Mouse (Mus musculus): ENCODE measurements at regions not wholly inside any gene's neighbourhood (a gene's known extent, or its start where the extent isn't known, plus 50 kb on each side); places are given as distances from the start of the nearest gene placed in this dataset.

DNA sequence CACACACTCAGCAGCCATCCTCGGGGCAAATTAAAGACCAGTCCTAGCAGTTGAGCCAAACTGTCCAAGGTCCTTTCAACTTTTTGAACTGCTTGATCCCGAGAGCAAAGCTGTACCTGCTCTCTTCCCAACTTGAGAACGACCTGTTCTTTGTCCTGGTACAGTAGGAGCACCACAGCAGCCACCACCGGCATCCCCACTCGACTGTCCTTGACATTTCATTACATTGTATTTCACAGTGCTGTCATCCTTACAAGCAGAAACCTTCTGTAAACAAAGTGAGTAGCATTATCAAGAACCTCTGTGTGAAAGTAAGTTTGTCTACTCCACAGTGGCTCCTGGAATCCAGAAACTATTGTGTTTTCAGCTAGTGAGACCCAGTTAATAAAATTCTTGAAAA, 240.2 kb upstream of the Zfp462 start:
- DNase-seq, result no peak

GRCm38 (mm10) chr4:54709751-54710150, 235.1 kb upstream of the Zfp462 start:
- no peak for DNase-seq

- no peak for DNase-seq
Observed at GRCm38 (mm10) chr4:54712929-54713328, 231.9 kb upstream of the Zfp462 start.

GRCm38 (mm10) chr4:54714612-54715342, 230.1 kb upstream of the Zfp462 start:
- no peak for DNase-seq

GRCm38 (mm10) chr4:54718083-54718482, 226.8 kb upstream of the Zfp462 start:
- no peak for DNase-seq

GRCm38 (mm10) chr4:54739001-54739400, 205.8 kb upstream of the Zfp462 start:
- peak in 1 of 2 experiments; percentile 1 for DNase-seq

DNA sequence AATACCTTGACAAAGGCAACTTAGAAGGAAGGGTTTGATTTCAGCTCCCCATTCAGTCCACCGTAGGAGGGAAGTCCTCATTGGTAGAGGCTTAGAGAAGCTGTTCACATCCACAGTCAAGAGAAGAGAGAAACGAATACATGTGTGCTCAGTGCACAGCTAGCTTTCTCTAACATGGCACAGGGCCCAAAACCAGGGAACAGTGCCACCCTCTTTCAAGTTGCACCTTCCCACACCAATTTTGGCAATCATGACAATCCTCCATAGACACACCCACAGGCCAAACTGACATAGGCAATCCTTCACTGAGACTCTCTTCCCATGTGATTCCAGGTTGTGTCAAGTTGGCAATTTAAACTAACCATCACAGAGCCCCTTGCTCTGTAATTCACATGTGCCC, 193.4 kb upstream of the Zfp462 start:
- DNase-seq, result no peak

DNA sequence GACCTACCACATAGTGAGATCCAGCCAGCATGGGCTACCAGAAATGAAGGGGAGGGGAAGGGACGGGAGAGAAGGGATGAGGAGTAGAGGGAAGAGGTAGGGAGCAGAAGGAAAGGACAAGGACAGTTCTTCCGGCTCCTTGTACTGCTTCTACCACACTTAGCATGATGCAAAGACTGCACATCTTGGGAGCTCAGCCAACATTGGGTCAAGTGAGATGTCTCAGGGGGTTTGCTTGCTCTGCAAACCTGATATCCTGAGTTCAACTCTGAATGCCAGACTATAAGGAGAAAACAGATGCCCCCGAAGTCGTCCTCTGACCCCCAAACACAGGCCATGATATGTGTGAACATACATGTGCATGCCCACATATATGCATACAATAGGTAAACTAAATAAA, 188.4 kb upstream of the Zfp462 start:
- no peak for DNase-seq

- DNase-seq, result peak in 1 of 2 experiments; percentile 17
Observed at GRCm38 (mm10) chr4:54757715-54758500, 186.9 kb upstream of the Zfp462 start.

DNA sequence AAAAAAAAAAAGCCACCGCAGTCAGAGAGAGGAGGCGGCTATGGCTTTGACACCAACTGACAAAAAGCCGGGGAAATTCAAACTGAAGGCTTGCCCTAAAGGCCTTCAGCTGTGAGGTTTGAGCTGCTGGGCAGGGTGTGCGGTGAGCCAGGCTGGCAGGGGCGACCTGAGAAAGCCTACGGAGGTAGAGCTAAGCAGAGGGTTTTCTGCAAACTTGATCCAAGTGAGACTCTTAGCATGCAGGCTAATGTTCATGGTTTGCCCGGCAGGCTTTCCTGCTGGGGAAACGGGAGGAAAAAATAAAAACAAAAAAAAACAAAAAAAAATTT, 186.4 kb upstream of the Zfp462 start:
- DNase-seq, result no peak

GRCm38 (mm10) chr4:54761257-54761656, 183.6 kb upstream of the Zfp462 start:
- peak; percentile 11 to 14 for DNase-seq

- DNase-seq, result no peak
Observed at GRCm38 (mm10) chr4:54765045-54765444, 179.8 kb upstream of the Zfp462 start.

DNA sequence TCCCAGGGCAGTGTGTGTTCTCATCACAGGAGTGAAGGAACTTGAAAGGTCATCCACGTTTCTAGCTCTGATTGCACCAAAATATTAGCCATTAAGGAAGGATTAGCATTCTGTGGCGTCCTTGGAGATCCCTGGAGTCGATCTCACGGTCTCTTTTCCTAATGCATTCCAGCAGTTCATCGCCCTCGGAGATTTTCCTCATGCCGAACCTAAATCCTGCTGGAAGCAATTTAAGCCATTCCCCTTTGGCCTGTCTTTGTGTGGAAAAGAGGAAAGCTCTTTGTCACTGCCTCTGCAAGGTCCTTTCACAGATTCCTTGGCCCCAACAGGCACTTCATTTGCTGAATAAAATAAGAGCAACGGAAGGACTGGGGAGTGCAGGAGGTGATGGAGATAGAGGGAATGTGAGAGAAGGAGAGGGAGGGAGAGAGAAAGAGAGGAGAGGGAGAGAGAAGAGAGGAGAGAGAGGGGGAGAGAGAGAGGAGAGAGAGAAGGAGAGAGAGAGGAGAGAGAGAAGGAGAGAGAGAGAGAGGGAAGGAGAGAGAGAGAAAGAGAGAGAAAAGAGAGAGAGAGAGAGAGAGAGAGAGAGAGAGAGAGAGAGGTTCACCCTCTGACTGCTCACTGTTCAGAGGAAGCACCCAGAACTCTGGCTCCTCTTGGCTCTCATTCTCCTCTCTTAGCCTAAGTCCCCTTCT, 177.2 kb upstream of the Zfp462 start:
- DNase-seq, result no peak

GRCm38 (mm10) chr4:54768836-54769235, 176.0 kb upstream of the Zfp462 start:
- DNase-seq, result no peak

GRCm38 (mm10) chr4:54774066-54774465, 170.8 kb upstream of the Zfp462 start:
- DNase-seq, result no peak

DNA sequence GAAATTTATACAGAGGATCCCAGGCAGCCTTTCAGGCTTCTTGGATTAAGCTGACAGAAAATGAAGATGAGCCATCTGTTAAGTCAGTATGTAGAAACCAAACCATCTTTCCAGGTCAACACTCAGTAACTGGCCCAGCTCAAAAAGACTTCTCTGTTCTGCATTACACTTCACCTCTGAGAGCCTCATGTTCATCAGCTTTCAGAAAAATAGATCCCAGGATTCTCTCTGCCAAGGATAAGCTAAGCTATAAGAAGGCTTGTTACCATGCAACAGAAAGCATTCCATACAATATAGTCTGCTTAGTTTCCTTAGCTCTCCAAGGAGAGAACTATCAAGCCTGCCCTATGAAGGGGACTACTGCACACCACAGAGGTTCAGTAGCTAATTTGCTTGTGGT, 170.1 kb upstream of the Zfp462 start:
- no peak for DNase-seq

GRCm38 (mm10) chr4:54780511-54780910, 164.3 kb upstream of the Zfp462 start:
- DNase-seq, result no peak

- no peak for DNase-seq
Observed at GRCm38 (mm10) chr4:54791217-54791742, 153.6 kb upstream of the Zfp462 start.

DNA sequence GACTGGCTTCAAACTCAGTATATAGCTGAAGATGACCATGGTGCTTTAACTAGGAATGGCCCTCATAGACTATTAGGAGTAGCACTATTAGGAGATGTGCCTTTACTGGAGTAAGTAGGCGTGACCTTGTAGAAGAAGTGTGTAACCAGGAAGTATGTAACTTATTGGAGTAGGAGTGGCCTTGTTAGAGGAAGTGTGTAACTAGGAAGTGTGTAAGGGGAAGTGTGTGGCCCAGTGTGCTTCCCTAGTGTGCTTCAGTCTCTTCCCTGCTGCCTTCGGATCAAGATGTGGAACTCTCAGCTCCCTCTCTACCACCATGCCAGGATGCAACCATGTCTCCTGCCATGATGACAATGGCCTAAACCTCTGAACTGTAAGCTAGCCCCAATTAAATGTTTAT, 151.0 kb upstream of the Zfp462 start:
- no peak for DNase-seq

GRCm38 (mm10) chr4:54795246-54795645, 149.6 kb upstream of the Zfp462 start:
- DNase-seq, result no peak

GRCm38 (mm10) chr4:54798523-54798922, 146.3 kb upstream of the Zfp462 start:
- DNase-seq, result no peak

DNA sequence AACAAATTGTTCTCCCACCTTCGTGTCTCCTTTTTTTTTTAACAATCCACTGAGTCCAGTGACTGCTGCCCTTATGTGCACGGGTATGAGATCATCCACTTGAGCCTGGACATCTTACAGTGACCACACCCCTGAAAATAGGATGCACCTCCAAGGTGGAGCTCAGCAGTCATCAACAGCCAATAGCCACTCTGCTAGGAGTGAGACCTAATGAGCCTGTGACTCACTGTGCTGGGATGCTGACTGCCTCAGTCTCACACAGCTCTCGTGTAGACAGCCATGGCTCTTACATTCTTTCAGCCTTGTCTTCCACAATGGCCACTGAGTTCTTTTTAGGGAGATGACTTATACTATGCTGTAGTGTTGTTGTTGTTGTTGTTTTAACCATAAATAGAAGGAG, 133.7 kb upstream of the Zfp462 start:
- no peak for DNase-seq

All from lung, adult 18-20 months (tissue).